Mouse (Mus musculus) layer of hippocampus, postnatal 14 days (tissue): ENCODE measurements at regions not wholly inside any gene's neighbourhood (a gene's known extent, or its start where the extent isn't known, plus 50 kb on each side); places are given as distances from the start of the nearest gene placed in this dataset.

Experiments
- DNase-seq, 2 experiments: peaks; one replicate each; pipeline ENCODE4 v3.0.0; 2021 to 2022; ENCODE audit warnings: low spot score in 2 of 2, mixed read lengths in 1 of 2

- no peak for DNase-seq
These were observed 412.6 kb upstream of the Sall1 start for GRCm38 (mm10) chr8:89456517-89456916.

- no peak for DNase-seq
These were observed 411.8 kb upstream of the Sall1 start for GRCm38 (mm10) chr8:89455731-89456130.

- no peak for DNase-seq
These were observed 410.2 kb upstream of the Sall1 start for GRCm38 (mm10) chr8:89454197-89454596.

- DNase-seq: no peak
These were observed 409.8 kb upstream of the Sall1 start for GRCm38 (mm10) chr8:89453724-89454123.

- DNase-seq: no peak
These were observed 400.5 kb upstream of the Sall1 start for GRCm38 (mm10) chr8:89444466-89444865.

GRCm38 (mm10) chr8:89439304-89439703 lies 395.3 kb upstream of the Sall1 start:
- peak in 1 of 2 experiments; percentile 13 for DNase-seq

- no peak for DNase-seq
These were observed 383.0 kb upstream of the Sall1 start for GRCm38 (mm10) chr8:89426969-89427368.

- no peak for DNase-seq
These were observed 371.3 kb upstream of the Sall1 start for GRCm38 (mm10) chr8:89415287-89415686.

- no peak for DNase-seq
These were observed 368.5 kb upstream of the Sall1 start for GRCm38 (mm10) chr8:89412500-89412899.

GRCm38 (mm10) chr8:89412046-89412445 lies 368.1 kb upstream of the Sall1 start:
- no peak for DNase-seq

GRCm38 (mm10) chr8:89406688-89407087 lies 362.7 kb upstream of the Sall1 start:
- no peak for DNase-seq

GRCm38 (mm10) chr8:89404287-89404686 lies 360.3 kb upstream of the Sall1 start:
- peak in 1 of 2 experiments; percentile 42 for DNase-seq

GRCm38 (mm10) chr8:89396673-89397072 lies 352.7 kb upstream of the Sall1 start:
- peak in 1 of 2 experiments; percentile 68 for DNase-seq

- DNase-seq: peak in 1 of 2 experiments; percentile 34
These were observed 348.8 kb upstream of the Sall1 start for GRCm38 (mm10) chr8:89392749-89393148.

GRCm38 (mm10) chr8:89388761-89389160 lies 344.8 kb upstream of the Sall1 start:
- no peak for DNase-seq

- no peak for DNase-seq
These were observed 343.3 kb upstream of the Sall1 start for GRCm38 (mm10) chr8:89387295-89387694.

GRCm38 (mm10) chr8:89385028-89385427 lies 341.1 kb upstream of the Sall1 start:
- DNase-seq: no peak

GRCm38 (mm10) chr8:89383781-89384180 lies 339.8 kb upstream of the Sall1 start:
- no peak for DNase-seq

- DNase-seq: no peak
These were observed 338.8 kb upstream of the Sall1 start for GRCm38 (mm10) chr8:89382538-89383380.

GRCm38 (mm10) chr8:89380436-89380835 lies 336.5 kb upstream of the Sall1 start:
- DNase-seq: no peak

- no peak for DNase-seq
These were observed 328.8 kb upstream of the Sall1 start for GRCm38 (mm10) chr8:89372761-89373160.

- no peak for DNase-seq
These were observed 327.8 kb upstream of the Sall1 start for GRCm38 (mm10) chr8:89371773-89372132.
